Mouse (Mus musculus) heart, postnatal 36 days (tissue): ENCODE data around the gene Fyn. TPM values are rescaled to one million over a fixed set of nuclear protein-coding genes. Genes with fewer than 3 reads are reported as not detected.
A peak's percentile ranks its signal among the peaks of the same experiment; 100 is the strongest.

ENCODE experiments used
- DNase-seq, 2 experiments: peaks; one replicate each; pipeline ENCODE4 v3.0.0; 2021 to 2022
- intact Hi-C: fragments of 180-260 bp; cut with DNase I; formaldehyde crosslinking; loops from one replicate; pipeline ENCODE4 v1.15.1; 2025
- total RNA-seq, 2 experiments: library from RNA; stranded (reverse); gene quantifications; 2 replicates each; pipeline ENCODE4 v1.2.3; 2021

Gene Fyn
- total RNA-seq, 2 experiments from 2014 or later = 32.1 to 35.1 TPM

- intact Hi-C loops = loop anchor here (5.0 kb wide), 2 partner anchors 38 to 222 kb away; no protein-coding TSS in a partner anchor
Measured at GRCm38 (mm10) chr10:39464383-39464782, 95.7 kb downstream of the Fyn start.

DNA sequence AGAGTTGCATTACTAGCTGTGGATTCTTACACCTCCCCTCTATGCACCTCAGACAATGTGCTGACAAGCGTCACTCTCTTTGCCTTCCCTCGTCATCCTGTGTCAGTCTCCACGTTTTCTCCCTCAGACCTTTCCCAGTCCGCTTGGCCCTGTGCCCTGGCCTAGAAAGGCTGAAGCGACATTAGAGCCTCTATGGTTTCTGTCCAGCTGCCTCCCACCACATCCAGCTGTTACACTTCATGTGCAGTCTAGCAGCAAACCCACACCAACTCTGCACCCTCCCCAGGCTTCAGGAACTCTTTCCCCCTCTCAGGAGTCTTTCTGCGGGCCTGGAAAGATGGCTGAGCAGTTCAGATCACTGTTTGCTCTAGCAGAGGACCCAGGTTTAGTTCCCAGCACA, 98.7 kb downstream of the Fyn start:
- peak; percentile 65 to 69 for DNase-seq
- intact Hi-C loops = no loop called here

More at GRCm38 (mm10) chr10:39464383-39464782, 95.7 kb downstream of the Fyn start:
- DNase-seq = no peak

GRCm38 (mm10) chr10:39467821-39468220, 99.2 kb downstream of the Fyn start:
- intact Hi-C loops = no loop called here
- no peak for DNase-seq

GRCm38 (mm10) chr10:39468576-39468975, 99.9 kb downstream of the Fyn start:
- no peak for DNase-seq
- intact Hi-C loops = no loop called here

DNA sequence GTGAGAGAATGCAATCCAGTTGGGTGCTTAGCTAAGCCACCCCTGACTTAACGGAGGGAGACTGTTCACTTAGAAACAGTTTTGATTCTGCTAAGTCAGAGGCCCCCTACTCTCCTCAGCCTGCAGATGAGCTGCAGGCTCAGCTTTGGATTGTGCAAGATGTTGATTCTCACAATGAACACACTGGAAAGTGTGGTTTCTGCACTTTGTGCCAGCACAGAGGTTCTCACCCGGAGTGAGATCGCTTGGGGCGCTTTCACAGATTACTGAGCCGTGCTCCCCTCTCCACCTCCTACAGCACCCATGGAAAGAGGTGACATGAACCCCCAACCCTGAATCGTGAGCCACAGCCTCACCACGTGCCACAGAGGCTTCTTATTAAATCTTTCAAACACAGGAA, 100.7 kb downstream of the Fyn start:
- no peak for DNase-seq
- intact Hi-C loops = no loop called here

GRCm38 (mm10) chr10:39470321-39470720, 101.7 kb downstream of the Fyn start:
- DNase-seq = peak; percentile 52 to 59
- intact Hi-C loops = no loop called here

GRCm38 (mm10) chr10:39471040-39471713, 102.5 kb downstream of the Fyn start:
- DNase-seq = no peak
- intact Hi-C loops = no loop called here

GRCm38 (mm10) chr10:39471714-39472531, 103.3 kb downstream of the Fyn start:
- DNase-seq = peak in 1 of 2 experiments; percentile 51
- intact Hi-C loops = no loop called here

DNA sequence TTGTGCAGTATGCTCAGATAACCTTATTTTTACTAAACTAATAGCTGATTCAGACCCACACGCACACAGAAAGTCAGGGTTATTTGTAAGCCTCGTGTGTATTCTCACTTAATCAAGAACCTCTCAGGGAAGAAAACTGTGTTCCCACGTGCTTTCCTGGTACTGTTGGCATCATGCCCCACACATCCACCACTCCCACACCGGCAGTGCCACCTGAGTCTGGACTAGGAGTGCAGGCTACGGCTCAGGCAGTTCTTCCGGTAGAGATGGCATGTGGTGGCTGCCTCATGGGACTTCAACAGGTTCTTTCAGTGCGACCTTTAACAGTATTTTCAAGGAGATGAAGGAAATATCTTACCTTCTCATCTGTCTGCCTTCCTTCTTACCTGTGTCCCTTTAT, 104.3 kb downstream of the Fyn start:
- DNase-seq = no peak
- intact Hi-C loops = no loop called here

- intact Hi-C loops = no loop called here
Measured at GRCm38 (mm10) chr10:39479361-39479760, 110.7 kb downstream of the Fyn start.

GRCm38 (mm10) chr10:39484382-39484826, 115.7 kb downstream of the Fyn start:
- no peak for DNase-seq
- intact Hi-C loops = no loop called here

More at GRCm38 (mm10) chr10:39479361-39479760, 110.7 kb downstream of the Fyn start:
- DNase-seq = no peak

GRCm38 (mm10) chr10:39484892-39485291, 116.2 kb downstream of the Fyn start:
- intact Hi-C loops = no loop called here
- no peak for DNase-seq

GRCm38 (mm10) chr10:39485939-39486338, 117.3 kb downstream of the Fyn start:
- no peak for DNase-seq
- intact Hi-C loops = no loop called here

GRCm38 (mm10) chr10:39486501-39487450, 118.1 kb downstream of the Fyn start:
- intact Hi-C loops = no loop called here
- no peak for DNase-seq

GRCm38 (mm10) chr10:39487740-39488415, 119.2 kb downstream of the Fyn start:
- intact Hi-C loops = no loop called here
- no peak for DNase-seq

- DNase-seq = no peak
- intact Hi-C loops = no loop called here
Measured at GRCm38 (mm10) chr10:39488542-39488941, 119.9 kb downstream of the Fyn start.

GRCm38 (mm10) chr10:39488956-39489355, 120.3 kb downstream of the Fyn start:
- intact Hi-C loops = no loop called here
- no peak for DNase-seq

DNA sequence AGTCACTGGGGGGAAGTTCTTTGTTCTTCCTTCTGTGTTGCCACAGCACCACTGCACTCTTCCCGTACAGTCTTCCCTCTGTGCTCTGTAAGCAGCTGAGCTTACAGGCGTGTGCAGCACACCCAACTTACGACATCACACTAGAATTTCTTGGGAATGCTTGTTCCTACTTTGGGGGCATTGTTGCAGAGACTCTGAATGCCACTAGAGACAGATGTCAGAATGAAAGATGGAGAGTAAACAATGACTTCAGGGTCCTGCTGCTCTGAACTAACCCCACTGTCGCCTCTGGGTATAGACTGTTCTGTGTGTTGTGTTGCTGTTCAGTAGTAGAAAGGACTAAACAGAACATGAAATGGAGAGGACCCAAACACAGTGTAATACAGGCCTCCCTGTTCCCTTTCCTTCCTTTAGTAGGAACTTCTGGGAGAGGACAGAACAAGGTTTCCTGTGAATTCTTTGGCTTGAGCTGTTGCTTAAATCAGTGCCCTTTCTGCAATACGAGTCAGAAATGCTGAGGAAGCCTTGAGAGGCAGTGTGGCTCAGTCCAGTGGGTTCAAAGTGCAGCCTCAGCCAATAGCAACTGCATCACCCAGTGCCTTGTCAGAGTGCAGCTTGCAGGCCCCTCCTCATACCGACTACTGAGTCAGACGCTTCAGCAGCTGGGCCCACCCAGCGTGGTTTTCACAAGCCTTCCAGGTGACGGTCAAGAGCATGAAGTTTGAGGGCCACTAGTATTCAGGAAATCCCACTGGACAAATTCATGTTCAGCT, 121.9 kb downstream of the Fyn start:
- intact Hi-C loops = no loop called here
- no peak for DNase-seq

DNA sequence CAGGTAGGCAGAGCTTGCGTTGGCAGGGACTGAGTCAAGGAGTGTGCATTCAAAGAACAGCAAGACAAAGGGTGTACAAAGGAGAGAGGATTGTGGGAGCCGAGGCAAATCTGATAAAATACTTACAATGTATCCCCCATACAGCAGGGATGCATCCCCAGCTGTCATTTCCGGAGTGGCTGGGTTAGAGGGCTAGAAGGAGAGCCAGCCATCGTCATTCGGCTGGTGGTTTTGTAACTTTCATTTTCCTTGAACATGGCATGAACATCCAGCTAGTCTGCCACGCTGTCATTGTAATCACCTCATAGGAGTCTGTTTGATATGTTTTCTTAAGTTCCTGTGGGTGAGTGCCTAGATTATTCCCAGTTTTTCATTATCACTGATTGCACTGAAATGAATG, 123.5 kb downstream of the Fyn start:
- intact Hi-C loops = no loop called here
- no peak for DNase-seq
